Mouse (Mus musculus): Measurements from ENCODE around the gene Arpc2.
"Not testable (repeated sequence)": the region's sequence is repeated elsewhere in the genome, so short reads cannot be mapped to it uniquely, and the experiment has no call there.

Arpc2 gene

DNA sequence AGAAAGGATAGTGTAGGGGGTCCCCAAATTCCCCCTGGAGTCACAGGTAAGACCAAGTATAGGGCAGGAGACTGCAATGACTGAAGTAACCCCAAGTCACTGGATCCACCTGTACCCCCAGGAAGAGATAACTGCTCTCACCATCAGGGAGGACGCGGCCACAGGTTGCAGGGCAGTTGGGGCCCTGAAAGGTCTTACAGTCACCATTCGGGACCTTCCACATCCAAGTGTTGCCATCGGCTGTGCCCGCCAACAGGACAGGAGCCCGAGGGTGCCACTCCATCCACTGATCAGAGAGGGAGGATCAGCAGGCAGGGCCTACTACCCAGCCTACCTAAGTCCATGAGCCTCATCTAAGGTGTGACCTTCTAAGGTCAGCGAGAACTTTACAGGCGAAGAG is 46.0 kb downstream of the Arpc2 start:
- DNase-seq (ENCODE audit: extremely low read depth, low read depth, low spot score): no peak

DNA sequence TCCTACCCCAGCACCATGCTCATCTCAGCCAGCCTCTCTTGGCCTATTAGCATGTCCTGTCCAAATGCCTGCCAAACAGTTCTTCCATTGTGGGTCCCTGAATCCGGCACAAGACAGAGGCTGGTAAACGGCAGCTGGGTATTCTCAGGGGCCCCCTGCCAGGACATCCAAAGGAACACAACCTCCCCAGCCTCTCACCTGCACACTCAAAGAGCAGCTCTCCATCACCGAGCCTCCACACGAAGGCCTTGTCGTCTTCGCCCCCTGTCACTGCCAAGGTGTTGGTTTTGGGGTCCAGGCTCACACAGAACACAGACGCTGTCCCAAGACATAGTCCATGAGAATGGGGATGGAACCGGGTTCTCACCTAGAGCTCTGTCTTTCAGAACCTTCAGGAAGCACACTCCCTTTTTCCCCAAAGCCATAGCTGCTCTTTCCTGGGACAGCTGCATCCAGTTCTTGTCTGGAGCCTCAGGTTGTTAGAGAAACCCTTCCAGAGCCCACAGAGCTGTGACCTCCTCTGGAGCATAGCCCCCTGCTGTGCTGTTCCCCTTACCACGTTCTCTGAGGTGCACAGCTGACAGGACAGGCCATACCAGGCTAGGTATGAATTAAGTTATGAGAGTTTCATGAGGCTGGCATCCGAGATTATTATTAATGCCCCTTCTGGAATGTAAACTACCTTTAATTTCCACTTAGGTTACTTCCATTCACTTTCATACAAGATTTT is 47.2 kb downstream of the Arpc2 start:
- DNase-seq (ENCODE audit: extremely low read depth, low read depth, low spot score): no peak

DNA sequence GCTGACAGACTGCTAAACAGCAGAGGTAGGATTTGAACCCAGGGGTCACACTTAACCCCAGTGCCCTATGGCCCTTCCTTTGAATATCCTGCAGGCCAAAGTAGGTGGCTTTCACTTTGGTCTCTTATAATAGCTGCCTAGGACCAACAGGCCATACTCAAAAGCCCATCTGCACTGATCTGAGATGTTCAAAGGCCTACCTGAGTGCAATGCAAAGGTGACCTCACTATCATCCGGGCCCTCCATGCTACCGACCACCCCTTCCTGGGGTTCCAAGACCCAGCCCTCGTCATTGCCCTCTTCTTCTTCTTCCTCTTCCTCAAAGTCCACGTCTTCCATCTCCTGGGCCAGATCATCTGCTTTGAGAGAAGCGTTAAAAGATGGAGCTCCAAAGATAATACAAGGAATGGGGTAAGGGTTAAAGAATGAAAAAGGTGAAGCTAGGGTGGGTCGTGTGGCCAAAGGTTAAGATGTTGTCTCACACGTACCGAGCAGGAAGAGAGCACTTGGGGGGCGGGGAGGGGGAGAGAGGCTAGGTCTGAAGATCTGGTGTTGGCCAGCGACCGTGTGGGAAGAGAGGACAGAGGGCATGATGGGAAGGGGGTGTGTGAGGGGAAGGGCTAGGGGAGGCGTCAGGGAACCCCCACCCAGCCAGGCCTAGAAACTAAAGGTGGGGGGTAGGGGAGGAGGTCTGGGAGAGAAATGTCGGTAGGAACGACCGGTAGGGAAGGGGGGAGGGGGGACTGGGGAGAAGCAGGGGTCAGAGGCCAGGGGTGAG is 48.0 kb downstream of the Arpc2 start:
- DNase-seq (ENCODE audit: extremely low read depth, low read depth, low spot score): no peak

DNA sequence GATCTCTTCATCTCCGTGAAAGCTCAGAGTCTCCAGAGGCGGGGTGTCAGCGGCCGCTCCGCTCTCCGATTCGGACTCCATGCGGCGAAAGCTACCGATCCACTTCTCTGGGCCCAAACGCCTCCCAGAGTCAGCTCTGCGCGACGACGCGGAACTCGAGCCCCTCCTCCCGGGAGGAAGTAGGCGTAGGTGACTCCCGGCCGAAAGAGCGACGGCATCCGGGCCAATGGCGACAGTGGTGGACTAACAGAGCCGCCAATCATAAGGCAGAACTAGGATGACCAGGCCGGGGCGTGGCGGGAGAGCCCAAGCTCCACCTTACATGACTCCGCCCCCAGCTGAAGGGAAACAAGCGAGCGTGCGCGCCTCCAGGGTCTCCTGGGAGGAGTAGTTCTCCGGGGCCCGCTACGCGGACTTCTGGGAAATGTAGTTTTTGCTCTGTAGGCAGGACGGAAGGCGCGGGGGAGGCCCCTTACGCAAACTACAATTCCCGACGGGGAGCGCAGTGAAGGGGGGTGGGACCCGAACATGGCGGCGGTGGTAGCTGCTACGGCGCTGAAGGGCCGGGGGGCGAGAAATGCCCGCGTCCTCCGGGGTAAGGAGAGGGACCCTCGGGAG is 48.8 kb downstream of the Arpc2 start, which contains the start of the genes Aamp and Pnkd:
Aamp (minus strand) TSS at position 196 of the 618 bp plus-strand sequence.
Pnkd (plus strand) TSS at position 388 of the 618 bp plus-strand sequence.
- DNase-seq (ENCODE audit: extremely low read depth, low read depth, low spot score): peak; percentile 97

DNA sequence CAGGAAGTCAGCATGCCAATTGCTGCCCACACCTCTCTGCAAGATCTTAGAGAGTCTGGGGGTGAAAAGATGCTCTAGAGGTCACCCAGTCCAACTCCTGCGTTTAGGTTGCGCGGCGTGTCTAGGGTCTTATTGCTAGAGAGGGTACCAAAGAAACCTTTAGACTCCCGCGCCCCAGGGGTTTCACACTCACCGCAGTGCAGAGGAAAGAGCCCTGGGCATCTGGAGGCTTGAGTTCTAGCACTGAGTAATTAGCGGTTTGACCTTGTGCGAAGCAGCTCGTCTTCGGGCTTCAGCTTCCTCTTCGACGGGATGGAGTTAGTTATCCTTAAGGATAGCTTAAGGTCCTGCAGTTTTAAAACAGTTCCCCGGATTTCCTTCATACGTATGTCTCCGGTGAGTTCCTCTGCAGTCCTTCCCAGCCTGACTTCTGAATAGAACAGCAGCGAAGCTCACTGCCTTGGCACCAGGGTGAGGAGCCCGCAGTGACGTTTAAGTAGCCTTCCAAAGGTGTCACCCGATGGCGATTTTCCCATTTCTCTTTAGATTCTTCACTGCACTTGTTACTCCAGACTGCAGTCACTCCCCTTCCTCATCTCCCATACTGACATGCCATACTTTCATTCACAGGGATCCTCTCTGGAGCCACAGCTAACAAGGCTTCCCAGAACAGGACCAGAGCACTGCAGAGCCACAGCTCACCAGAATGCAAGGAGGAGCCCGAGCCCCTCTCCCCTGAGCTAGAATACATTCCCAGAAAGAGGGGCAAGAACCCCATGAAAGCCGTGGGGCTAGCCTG is 49.5 kb downstream of the Arpc2 start:
- DNase-seq (ENCODE audit: extremely low read depth, low read depth, low spot score): no peak

DNA sequence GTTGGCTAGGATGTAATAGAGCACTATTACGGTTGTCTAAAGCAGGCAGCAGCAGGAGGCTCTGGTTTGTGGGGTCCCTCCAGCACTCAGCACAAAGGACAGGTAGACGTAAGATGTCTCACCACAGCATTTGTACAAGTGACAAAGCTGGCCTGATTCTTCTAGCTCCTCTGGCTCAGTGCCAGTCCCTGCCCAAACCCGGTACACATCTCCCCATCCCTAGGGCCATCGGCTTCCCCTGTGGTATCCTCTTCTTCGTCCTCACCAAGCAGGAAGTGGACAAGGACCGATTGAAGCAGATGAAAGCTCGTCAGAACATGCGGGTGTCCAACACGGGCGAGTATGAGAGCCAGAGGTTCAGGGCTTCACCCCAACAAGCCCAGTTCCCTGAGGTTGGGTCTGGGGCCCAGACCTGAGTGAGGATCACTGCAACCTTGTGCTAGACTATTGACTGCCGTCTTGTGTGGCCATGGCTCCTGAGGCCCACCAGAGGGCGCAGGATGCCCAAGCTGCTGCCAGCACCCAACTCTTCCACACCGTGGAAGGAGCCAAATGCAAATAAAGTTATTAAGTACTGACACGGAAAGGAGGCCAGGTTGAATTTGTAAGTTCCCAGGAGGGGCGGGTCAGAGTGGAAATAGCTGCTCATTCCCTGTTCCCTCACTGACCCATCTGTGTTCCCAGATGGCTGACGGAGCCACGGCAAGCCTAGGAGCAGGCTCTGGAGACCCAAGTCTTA is 51.2 kb downstream of the Arpc2 start:
- DNase-seq (ENCODE audit: extremely low read depth, low read depth, low spot score): not testable (repeated sequence)

DNA sequence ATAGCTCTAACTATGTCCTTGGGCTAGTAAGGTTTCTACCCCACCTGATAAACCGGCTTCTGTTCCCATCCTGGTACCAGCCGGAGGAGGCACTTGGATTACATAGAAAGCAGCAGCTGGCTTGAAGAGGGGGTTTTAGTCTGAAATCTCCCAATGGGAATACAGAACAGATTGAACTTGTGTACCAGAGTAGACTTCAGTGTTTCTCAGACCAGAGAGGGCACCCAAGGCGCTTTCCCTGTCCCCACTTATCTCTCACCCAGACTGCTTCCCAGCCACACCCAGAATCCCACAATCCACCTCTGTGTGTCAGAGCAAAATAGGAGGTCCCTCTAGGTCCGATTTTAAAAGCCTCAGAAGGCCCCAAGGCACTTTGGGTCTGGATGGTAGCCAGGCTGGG is 52.4 kb downstream of the Arpc2 start:
- no peak for DNase-seq (ENCODE audit: extremely low read depth, low read depth, low spot score)

DNA sequence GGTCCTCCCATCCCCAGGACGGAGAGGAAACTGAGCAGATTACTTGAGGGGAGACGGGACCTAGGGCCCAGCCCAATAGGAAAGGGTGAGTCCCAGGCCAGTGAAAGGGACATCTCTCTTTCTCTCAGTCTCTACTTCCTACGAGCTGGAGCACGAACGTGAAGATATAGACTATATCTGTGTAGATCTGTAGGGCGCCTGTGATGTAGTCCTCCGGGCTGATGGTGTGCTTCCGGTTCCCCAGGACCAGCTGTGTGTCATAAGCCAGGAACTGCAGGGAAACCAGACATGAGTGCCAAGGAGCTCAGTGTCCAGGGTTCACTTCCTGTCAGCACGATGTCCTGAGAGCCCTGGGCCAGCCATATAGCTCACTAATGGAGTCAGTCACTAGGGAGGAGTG is 53.4 kb downstream of the Arpc2 start:
- DNase-seq (ENCODE audit: extremely low read depth, low read depth, low spot score): no peak

DNA sequence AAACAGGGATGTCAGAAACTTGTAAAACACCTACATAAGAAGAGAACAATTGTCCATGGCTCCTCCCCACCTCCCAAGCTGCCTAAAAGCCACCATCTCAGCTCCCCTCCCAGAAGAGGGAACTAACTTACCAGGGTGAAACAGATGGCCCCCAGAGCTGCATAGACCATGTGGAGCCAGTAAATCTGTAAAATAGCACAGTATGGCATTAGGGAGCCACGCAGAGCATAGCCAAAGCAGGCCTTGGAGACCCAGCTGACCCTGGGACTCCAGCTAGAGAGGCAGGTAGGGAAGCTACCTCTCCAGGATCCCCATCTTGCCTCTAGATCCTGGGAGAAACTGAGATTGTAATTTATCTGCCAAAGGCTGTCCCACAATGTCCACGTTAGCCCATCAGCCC is 53.9 kb downstream of the Arpc2 start:
- no peak for DNase-seq (ENCODE audit: extremely low read depth, low read depth, low spot score)

DNA sequence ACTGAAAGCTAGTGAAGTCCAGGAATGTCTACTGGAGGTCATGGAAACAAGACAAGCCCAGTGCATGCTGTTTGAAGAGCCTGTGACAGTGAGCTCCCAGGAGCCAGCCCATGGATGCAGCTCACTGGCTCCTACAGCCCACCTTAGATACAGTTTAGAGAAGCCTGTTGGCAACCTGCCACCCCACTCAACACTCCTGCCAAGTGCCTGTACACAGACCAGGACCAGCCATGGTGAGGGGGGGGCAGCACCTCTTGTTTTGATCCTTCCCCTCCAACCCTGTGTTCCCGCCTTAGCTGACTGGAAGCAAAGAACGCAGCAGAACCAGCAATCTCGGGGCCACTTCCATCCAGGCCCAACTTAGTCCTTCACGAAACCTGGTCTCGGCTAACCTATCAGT is 54.3 kb downstream of the Arpc2 start:
- DNase-seq (ENCODE audit: extremely low read depth, low read depth, low spot score): no peak

DNA sequence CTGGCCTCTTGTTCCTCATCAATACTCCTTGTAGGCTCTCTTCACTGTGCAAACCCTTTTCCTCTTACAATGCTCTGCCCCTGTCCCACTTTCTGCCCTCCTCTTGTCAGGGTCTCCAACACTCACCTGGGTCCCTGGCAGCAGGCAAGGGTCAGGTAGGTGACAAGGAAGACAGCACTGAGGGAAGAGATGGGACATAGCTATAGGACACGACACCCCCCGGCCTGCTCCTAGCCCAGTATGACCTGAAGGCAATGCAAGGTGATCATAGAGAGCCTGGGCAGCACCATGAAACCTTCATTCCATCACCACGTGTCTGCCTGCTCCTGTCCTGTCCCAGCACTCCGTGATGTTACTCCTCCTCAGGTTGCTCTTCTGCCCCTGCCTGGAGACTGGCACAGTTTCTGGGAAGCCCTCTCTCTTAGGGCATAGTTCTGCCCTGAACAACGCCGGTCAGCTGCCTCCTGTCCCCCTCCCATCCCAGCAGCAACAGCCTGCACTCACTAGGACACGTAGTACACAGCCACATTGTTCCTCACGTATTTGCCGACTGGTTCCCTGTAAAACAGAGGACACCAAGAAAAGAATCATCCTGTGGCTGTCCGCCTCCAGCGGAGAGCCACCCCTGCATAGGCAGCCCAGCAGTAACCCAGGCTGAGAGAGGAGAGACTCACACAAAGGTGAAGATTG is 56.6 kb downstream of the Arpc2 start:
- DNase-seq (ENCODE audit: extremely low read depth, low read depth, low spot score): no peak

DNA sequence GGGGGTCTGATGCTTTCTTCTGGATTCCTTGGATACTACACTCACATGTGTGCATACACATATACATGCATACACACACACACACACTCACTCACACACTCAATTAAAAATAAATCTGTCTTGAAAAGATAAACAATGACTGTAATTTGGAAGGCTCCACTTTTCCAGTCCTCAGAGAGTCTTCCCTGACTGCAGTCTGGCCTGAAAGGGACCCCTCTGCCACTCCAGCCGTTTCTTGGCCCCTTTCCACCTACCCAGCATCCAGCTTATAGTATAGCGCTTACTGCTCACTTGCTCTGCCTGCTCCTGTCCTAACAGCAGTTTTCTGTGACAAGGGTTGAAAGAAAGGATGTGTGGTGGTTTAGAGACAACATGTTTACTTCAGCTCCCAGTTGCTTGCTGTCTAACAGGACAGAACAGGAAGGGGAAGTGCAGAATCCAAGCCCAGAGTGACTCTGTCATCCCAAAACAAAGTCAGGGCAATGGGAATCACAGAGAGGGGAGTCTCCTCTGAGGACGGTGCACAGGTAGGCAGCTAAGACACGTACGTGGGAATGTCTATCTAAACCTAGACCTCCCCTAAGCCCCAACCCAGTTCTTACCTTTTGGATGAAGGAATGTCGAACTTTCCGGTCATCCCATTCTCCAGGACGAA is 57.5 kb downstream of the Arpc2 start:
- no peak for DNase-seq (ENCODE audit: extremely low read depth, low read depth, low spot score)

DNA sequence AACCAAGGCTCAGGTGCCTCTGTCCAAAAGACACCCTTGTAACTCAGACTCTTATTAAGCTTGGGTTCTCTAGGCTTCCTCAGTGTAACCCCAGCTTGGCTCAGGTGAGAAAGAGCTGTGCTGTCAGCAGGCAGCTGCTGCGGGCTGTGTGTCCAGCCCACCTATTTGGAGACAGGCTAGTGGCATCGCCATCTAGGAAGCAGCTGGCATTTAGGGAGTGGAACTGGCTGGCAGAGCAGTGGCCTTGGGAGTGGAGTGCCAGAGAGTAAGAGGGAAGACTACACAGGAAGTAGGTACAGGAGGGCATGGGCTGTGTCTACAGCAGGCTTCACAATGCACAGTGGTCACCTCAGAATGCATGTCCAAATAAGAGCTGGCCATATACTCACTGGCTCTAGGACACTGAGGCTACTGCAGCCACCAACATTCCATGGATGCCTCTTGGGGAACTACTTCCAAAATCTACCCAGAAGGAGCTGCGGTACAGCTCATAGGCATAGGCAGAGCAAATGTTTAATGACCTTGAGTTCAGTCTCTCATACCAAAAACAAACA is 58.3 kb downstream of the Arpc2 start:
- no peak for DNase-seq (ENCODE audit: extremely low read depth, low read depth, low spot score)

DNA sequence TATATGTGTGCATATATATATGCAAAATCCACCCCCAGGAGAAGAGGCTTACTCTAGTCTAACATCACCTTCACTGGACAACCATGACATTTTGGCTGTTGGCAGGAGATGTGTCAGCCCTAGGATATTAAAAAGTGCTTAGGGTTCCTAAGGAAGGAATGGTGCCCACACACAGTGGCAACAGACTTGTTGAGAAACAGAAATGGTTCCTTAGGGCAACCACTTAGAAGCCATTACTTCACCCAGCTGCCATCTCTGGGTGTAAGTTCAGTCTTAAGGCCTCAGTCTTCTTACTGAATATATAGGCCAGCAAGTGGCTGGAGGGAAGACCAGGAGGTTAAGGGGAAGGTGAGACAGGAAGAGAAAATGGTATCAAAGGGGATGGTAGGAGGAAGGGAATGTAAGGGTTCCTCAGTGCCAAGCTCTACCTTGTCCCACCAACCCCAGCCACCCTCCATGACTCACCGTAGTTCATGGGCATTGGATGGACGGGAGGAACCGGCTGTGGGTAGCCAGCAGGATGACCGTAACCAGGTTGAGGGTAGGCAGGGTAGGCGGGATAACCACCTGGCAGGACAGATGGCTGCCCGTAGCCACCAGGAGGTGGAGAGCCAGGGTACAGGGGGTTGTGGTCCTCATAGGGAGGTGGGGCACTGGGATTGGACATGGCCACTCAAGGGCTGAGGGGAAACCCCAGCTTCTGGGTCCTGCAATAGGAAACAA is 59.0 kb downstream of the Arpc2 start:
- peak; percentile 92 for DNase-seq (ENCODE audit: extremely low read depth, low read depth, low spot score)

DNA sequence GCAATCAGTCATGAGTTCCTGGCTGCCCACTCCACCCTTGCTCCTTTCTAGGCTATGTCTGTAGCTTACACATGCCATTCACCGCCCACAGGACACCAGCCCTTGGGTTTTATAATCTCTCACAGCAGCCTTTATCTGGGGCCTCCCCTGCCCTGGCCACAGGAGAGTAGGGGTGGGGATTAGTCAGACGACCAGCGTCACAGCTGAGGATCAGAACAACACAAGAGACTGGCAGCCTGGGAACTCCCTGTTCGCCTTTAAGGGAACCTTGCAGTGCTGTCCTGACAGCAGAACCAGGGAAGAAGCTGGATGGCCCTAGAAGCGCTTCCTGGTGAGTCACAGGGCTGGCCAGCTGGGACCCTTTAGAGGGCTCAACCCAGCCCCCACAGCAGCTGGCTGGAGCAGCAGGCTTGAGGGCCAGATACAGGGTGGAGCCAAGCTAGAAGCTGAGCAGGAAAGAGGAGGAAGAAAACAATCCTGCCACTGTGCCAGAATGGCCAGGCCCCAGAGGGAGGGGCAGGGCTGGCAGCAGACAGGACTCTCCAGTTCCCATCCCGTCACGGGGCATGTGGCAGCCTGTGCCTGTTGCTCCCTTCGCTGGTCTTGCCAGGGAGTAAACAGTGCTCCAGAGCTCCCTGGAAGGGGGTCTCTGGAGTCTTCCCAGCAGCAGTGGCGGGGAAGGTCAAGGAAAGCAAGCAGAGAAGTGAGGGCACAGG is 59.7 kb downstream of the Arpc2 start:
- DNase-seq (ENCODE audit: extremely low read depth, low read depth, low spot score): peak; percentile 95

DNA sequence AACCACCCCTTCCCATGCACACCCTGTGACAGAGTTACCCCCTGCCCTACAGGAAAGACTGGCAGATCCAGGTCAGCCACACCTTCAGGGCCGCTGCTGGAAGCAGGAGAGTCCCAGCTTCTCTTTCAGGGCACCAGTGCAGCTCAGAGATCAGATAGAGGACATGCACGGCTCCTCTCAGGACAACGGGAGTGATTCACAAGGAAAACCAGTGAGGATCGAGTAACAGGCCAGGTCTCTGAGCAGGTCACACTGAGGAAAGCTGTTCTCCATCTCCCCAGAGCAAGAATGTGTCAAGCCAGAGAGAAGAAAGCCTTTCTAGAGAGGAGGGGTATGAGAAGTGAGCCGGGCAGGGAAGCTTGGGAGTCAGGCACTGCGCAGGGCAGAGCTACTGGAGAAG is 60.6 kb downstream of the Arpc2 start:
- no peak for DNase-seq (ENCODE audit: extremely low read depth, low read depth, low spot score)

DNA sequence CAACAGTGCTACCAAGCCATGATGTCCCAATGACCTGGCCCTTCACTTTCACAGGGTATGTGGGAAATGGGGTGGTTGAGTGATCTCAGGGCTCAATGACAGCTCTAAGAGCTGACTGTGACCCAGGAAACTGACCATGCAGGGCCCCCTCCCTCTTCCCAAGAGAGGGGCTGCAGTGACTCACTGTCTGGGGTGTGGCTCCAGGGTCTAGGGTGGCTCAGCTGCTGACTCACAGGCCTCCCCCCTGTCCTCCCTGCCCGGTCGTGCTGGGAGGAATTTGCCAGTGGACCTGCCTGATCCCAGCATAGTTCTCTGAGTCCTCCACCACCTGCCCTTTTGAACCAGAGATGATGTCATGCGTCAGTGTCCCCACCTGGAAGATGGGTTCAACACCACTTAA is 61.4 kb downstream of the Arpc2 start:
- no peak for DNase-seq (ENCODE audit: extremely low read depth, low read depth, low spot score)
